Mouse (Mus musculus) liver, embryonic 14.5 days (tissue): ENCODE measurements at regions not wholly inside any gene's neighbourhood (a gene's known extent, or its start where the extent isn't known, plus 50 kb on each side); places are given as distances from the start of the nearest gene placed in this dataset.

Experiments used
- ATAC-seq: fragments of 200-750 bp; cut with Nextera tagmentation; 2 replicates; pipeline ENCODE4 v1.8.0; 2017; ENCODE audit warnings: moderate number of reproducible peaks, mild to moderate bottlenecking, moderate library complexity; ENCODE audit not compliant: insufficient read depth
- DNase-seq, 3 experiments: peaks; one replicate each; pipeline ENCODE4 v3.0.0-alpha.2; 2012 to 2013; ENCODE audit warnings: low read depth in 3 of 3, low spot score in 3 of 3
- H3K27ac ChIP-seq: fragments of 300-500 bp; sonication (generic); 2 replicates; pipeline ENCODE4 v1.5.1; 2014; ENCODE audit warnings: moderate library complexity, mild to moderate bottlenecking, control low read depth, inconsistent platforms
- H3K27me3 ChIP-seq: fragments of 300-500 bp; sonication (generic); 2 replicates; pipeline ENCODE4 v1.6.1; 2014; ENCODE audit warnings: mild to moderate bottlenecking, low read length, moderate library complexity; ENCODE audit not compliant: control insufficient read depth, insufficient read depth
- H3K36me3 ChIP-seq: fragments of 300-500 bp; sonication (generic); replicated peaks from 2 replicates; pipeline ENCODE4 v1.6.1; 2014; ENCODE audit warnings: low read depth; ENCODE audit not compliant: control insufficient read depth, insufficient read depth
- H3K4me1 ChIP-seq, 2 experiments: fragments of 200-500 bp in 1 of 2; fragments of 300-500 bp in 1 of 2; sonication (generic) in 1 of 2; replicated peaks; 2 replicates each; pipeline ENCODE4 v1.6.1; 2012 to 2014; ENCODE audit warnings: antibody characterized with exemption in 1 of 2, inconsistent platforms in 1 of 2, low read length in 1 of 2; ENCODE audit not compliant: control insufficient read depth in 2 of 2, insufficient read depth in 2 of 2
- H3K4me2 ChIP-seq: fragments of 300-500 bp; sonication (generic); 2 replicates; pipeline ENCODE4 v1.6.1; 2014; ENCODE audit warnings: low read depth, mild to moderate bottlenecking, control low read depth, moderate library complexity
- H3K4me3 ChIP-seq, 2 experiments: fragments of 200-500 bp in 1 of 2; fragments of 300-500 bp in 1 of 2; sonication (generic) in 1 of 2; 2 replicates each; pipeline ENCODE4 v1.5.1; 2012 to 2014; ENCODE audit warnings: low read depth in 2 of 2, low read length in 2 of 2, mild to moderate bottlenecking in 2 of 2, control low read depth in 1 of 2, inconsistent platforms in 1 of 2, moderate library complexity in 1 of 2; ENCODE audit not compliant: insufficient read depth in 1 of 2
- H3K9ac ChIP-seq: fragments of 300-500 bp; sonication (generic); replicated peaks from 2 replicates; pipeline ENCODE4 v1.6.1; 2014; ENCODE audit warnings: mild to moderate bottlenecking, control low read depth, moderate library complexity
- H3K9me3 ChIP-seq: fragments of 300-500 bp; sonication (generic); 2 replicates; pipeline ENCODE4 v1.6.1; 2016; ENCODE audit warnings: low read length, mixed read lengths; ENCODE audit not compliant: control insufficient read depth
- CTCF ChIP-seq: IDR thresholded peaks from 2 replicates; pipeline ENCODE4 v1.5.1; 2016; ENCODE audit warnings: antibody characterized with exemption, low read depth, control low read depth
- EP300 ChIP-seq: IDR thresholded peaks from 2 replicates; pipeline ENCODE4 v1.6.1; 2016; ENCODE audit warnings: antibody characterized with exemption, low read depth
- WGBS: fragments of 180-500 bp; shearing (Covaris S2); extraction: QIAGEN DNeasy Blood & Tissue Kit; methylation state at CpG from one replicate; pipeline ENCODE4 v1.1.7; 2014; ENCODE audit not compliant: insufficient replicate concordance; 5-methylcytosine and 5-hydroxymethylcytosine counted together

DNA sequence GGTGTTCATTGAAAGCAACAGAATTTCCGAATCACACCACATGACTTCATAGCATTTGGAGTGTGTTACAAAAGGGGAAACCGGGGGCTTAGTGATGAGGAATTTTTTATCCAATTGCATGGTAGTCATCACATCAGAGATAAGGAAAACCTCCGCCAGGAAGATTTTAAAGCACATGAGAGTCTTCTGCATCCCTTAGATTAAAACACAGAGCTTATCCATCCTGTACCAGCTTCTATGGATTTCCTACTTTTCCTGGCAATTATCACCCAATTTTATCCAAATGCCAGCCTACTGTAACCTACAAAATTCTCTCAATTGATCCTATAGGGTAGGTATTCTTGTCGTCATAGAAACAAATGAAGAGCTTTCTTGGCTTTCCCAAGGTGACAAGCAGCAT, 1718.6 kb upstream of the Gm7489 start:
- Histone ChIP-seq H3K4me3 (no peak overlapping the region), H3K27me3 (no peaks in the 10 kb centered on the region), H3K9me3 (no peaks in the 10 kb centered on the region), H3K9ac (peak overlapping the region; percentile 37), H3K4me2 (peak overlapping the region; percentile 55), H3K36me3 (no peaks in the 10 kb centered on the region), H3K4me1 (peaks cover 25 to 29% of the 10 kb centered on the region in 2 experiments), H3K27ac (peak overlapping the region; percentile 80)
- peak; percentile 68 for ATAC-seq
- WGBS, result 33% methylated on average over 4 of the region's 4 CpGs
- TF ChIP-seq CTCF (no peak), EP300 (no peak)
- peak; percentile 28 to 35 (median 33) for DNase-seq

DNA sequence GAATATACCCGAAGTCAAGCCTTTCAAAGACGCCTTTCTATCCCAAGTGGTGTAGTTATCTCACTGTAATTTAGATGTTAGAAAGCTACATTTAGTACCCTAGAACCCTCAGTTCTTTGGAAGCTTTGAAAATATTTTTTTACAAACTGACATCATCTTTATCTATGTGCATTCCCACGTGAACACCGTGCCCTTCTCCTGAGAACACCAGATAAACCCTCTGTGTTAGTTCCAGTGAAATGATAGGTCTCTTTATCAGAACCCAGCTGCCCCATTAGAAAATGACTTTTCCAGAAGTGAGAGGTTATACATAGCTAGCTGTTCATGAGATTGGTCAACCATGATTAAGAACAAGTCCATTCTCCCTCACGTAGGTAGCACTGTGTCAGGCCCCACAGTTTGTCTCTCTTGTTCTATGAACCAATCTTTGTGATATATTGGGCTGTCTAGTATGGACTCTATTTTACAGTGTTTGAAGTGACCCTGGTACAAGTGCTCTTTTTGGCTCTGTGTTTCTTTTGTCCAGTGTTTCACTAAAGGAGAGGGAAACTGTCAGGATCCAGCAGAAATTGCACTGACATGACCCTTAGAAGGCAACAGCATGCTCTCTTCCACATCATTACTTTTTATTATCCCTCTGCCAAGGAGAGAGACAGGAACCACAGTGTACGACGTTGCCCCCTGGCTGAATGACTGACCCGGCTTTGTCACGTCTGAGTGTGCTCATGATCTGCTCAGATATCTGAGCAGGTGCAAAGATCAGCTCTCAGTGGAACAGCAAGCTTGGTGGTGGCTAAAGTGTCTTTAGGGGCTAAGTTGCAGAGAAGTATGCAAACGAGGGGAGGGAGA, 1717.9 kb upstream of the Gm7489 start:
- Histone ChIP-seq H3K9ac (peak overlapping the region; percentile 37), H3K9me3 (no peaks in the 10 kb centered on the region), H3K4me2 (peak overlapping the region; percentile 55), H3K27me3 (no peaks in the 10 kb centered on the region), H3K27ac (peak overlapping the region; percentile 80), H3K36me3 (no peaks in the 10 kb centered on the region), H3K4me3 (no peak overlapping the region), H3K4me1 (peaks cover 25 to 31% of the 10 kb centered on the region in 2 experiments)
- DNase-seq, result peak; percentile 69 to 75 (median 71)
- 28% methylated on average over 10 of the region's 10 CpGs for WGBS
- ATAC-seq, result peak; percentile 97
- TF ChIP-seq EP300, result peak; percentile 96
- peak; percentile 11; the same call in 1 of the 2 replicates for TF ChIP-seq CTCF

DNA sequence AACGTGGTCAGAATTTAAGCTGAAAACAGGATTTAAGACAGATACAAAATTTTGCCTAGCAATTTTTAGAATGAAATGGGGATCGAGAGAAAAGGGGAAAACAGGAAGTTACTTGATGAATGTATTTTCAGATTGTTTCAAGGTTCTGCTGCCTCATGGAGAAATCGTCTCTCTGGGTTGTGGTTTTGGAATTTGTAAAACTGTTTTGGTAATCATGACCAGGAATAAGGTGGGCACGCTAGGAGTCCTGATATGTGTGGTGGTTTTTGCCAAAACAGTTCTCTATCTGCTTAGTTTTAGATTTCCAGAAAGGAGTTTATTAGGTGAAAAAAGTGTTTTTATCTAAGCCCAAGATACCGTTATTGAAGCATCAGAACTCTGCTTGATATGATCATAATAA, 1716.9 kb upstream of the Gm7489 start:
- H3K4me3 ChIP-seq, result no peak overlapping the region
- no peak for DNase-seq
- no peaks in the 10 kb centered on the region for H3K36me3 ChIP-seq
- H3K27ac ChIP-seq, result no peak overlapping the region
- peaks cover 25 to 31% of the 10 kb centered on the region in 2 experiments for H3K4me1 ChIP-seq
- WGBS, result 34% methylated on average over 5 of the region's 5 CpGs
- no peaks in the 10 kb centered on the region for H3K9me3 ChIP-seq
- no peaks in the 10 kb centered on the region for H3K27me3 ChIP-seq
- no peak overlapping the region for H3K9ac ChIP-seq
- TF ChIP-seq CTCF (no peak), EP300 (no peak)
- no peak for ATAC-seq
- H3K4me2 ChIP-seq, result no peak overlapping the region

DNA sequence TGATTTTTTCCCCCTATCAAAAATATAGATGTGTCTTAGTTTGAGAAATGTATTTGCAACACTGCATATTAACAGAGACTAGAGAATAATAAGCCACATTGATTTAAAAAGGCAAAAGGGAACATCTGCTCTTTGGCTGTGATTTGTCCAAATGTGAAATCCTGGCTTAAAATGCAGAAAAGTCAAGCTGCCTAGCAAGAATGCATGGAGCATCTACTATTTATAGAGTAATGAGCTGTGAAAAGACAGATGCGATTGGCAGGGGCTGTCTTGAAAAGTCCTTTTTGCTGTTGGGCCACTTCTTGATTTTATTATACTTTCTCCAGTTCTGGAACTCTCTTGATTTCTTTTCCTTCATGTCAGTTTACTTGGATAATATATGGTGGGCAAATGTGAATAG, 1707.8 kb upstream of the Gm7489 start:
- ATAC-seq (no peak), DNase-seq (no peak)
- Histone ChIP-seq H3K9ac (no peak overlapping the region), H3K27me3 (no peaks in the 10 kb centered on the region), H3K4me1 (no peaks in the 10 kb centered on the region), H3K36me3 (no peaks in the 10 kb centered on the region), H3K27ac (no peak overlapping the region), H3K4me2 (no peak overlapping the region), H3K9me3 (no peaks in the 10 kb centered on the region), H3K4me3 (no peak overlapping the region)
- 72% methylated on average over 1 of the region's 1 CpGs for WGBS
- no peak for TF ChIP-seq EP300
- no peak for TF ChIP-seq CTCF

DNA sequence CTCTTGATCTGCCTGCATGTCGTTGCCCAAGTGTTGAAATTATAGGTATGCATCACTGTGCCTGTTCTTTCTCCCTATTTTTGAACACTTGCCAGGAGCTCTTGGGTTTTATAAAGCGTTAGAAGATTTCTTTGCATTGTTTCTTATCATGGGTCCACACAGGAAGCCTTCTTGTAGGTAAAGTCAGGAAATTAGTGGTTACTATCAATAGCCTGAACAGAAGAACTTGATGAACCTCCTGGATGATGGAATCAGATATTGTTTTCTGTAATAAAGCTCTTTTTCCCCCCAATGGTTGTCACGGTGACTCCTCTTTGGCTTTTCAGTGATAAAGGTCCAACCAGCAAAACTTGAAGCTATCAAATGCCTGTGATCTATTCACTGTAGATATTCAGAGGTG, 1706.0 kb upstream of the Gm7489 start:
- DNase-seq (no peak), ATAC-seq (no peak)
- no peaks in the 10 kb centered on the region for H3K36me3 ChIP-seq
- H3K27me3 ChIP-seq, result no peaks in the 10 kb centered on the region
- no peaks in the 10 kb centered on the region for H3K4me1 ChIP-seq
- H3K4me2 ChIP-seq, result no peak overlapping the region
- WGBS, result 30% methylated on average over 3 of the region's 3 CpGs
- TF ChIP-seq EP300 (no peak), CTCF (no peak)
- no peak overlapping the region for H3K27ac ChIP-seq
- no peaks in the 10 kb centered on the region for H3K9me3 ChIP-seq
- no peak overlapping the region for H3K9ac ChIP-seq
- H3K4me3 ChIP-seq, result no peak overlapping the region
